Mouse (Mus musculus) spleen, adult 2 months (tissue): ENCODE measurements around the gene Myo15. TPM values are rescaled to one million over a fixed set of nuclear protein-coding genes. Genes with fewer than 3 reads are reported as not detected.
"Not testable (repeated sequence)": the region's sequence is repeated elsewhere in the genome, so short reads cannot be mapped to it uniquely, and the experiment has no call there.

Experiments used
- DNase-seq, 2 experiments: peaks; one replicate each; pipeline versions ENCODE4 v3.0.0 to v3.0.0-alpha.2; 2012 to 2021; ENCODE audit warnings: low spot score in 2 of 2, low read depth in 1 of 2
- H3K27ac ChIP-seq: fragments of 200-500 bp; 2 replicates; pipeline ENCODE4 v1.5.1; 2012; ENCODE audit warnings: low read length, inconsistent platforms; ENCODE audit not compliant: insufficient read depth
- H3K27me3 ChIP-seq: fragments of 200-500 bp; 2 replicates; pipeline ENCODE4 v1.6.1; 2012; ENCODE audit warnings: mild to moderate bottlenecking, moderate library complexity, low read length, inconsistent platforms; ENCODE audit not compliant: control insufficient read depth, insufficient read depth
- H3K36me3 ChIP-seq: fragments of 200-500 bp; 2 replicates; pipeline ENCODE4 v1.6.1; 2012; ENCODE audit warnings: mild to moderate bottlenecking, low read length, inconsistent platforms; ENCODE audit not compliant: control insufficient read depth, insufficient read depth
- H3K4me1 ChIP-seq: fragments of 200-500 bp; 2 replicates; pipeline ENCODE4 v1.6.1; 2011; ENCODE audit warnings: inconsistent platforms; ENCODE audit not compliant: control insufficient read depth, insufficient read depth, insufficient read length
- H3K4me3 ChIP-seq: fragments of 200-500 bp; 2 replicates; pipeline ENCODE4 v1.5.1; 2011; ENCODE audit warnings: mild to moderate bottlenecking, inconsistent platforms; ENCODE audit not compliant: insufficient read depth, insufficient read length; ENCODE audit errors: extremely low read depth
- CTCF ChIP-seq: fragments of 200-500 bp; IDR thresholded peaks from 2 replicates; pipeline ENCODE4 v1.5.1; 2011; ENCODE audit warnings: mild to moderate bottlenecking, inconsistent platforms; ENCODE audit not compliant: insufficient read depth, insufficient read length, insufficient replicate concordance; ENCODE audit errors: extremely low read depth
- POLR2A ChIP-seq: fragments of 200-500 bp; IDR thresholded peaks from 2 replicates; pipeline ENCODE4 v1.6.1; 2011; ENCODE audit warnings: low read depth, low read length, inconsistent platforms
- WGBS: fragments of 180-500 bp; shearing (Covaris S2); methylation state at CpG from one replicate; pipeline ENCODE4 v1.1.7; 2018; 5-methylcytosine and 5-hydroxymethylcytosine counted together
- polyA plus RNA-seq: library from polyadenylated mRNA; depleted of rRNA; stranded (reverse); fragments of >200 nt; gene quantifications from 2 replicates; pipeline ENCODE4 v1.2.3, GENCODE M21; 2012; rRNA removed

Myo15 gene
- polyA plus RNA-seq, 1 experiment: 0.69 TPM

DNA sequence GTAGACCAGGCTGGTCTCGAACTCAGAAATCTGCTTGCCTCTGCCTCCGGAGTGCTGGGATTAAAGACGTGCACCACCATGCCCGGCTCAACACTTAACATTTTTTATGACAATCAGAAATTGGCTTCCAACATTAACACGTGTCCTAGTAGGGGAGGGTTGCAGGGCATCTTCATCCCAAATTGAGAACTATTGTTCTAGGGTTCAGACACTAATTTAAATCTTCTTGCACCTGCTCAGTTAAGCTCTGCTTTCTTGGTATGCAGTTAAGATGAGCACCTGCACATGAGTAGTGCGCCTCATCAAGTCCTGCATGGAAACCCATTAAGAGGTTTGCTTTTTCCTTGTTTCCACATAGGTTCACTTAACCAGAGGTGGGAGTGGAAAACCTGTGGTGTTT is 72.7 kb downstream of the Myo15 start:
- DNase-seq: no peak
- Histone ChIP-seq H3K4me1 (peaks cover 5% of the 10 kb centered on the region; the same call in 1 of the 2 replicates), H3K36me3 (peaks cover 4% of the 10 kb centered on the region), H3K27me3 (no peaks in the 10 kb centered on the region), H3K27ac (no peak overlapping the region), H3K4me3 (no peak overlapping the region)
- 89% methylated on average over 6 of the region's 6 CpGs for WGBS
- TF ChIP-seq POLR2A (no peak), CTCF (no peak)

DNA sequence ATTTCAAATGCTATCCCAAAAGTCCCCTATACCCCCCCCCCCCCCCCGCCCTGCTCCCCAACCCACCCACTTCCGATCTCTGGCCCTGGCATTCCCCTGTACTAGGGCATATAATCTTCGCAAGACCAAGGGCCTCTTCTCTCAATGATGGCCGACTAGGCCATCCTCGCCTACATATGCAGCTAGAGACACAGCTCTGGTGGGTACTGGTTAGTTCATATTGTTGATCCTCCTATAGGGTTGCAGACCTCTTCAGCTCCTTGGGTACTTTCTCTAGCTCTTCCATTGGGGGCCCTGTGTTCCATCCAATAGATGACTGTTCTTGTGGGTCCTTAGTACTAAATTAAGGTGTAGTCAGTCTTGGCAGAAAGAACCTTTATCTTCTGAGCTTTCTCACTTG is 74.1 kb downstream of the Myo15 start:
- not testable (repeated sequence) for DNase-seq, H3K27me3 ChIP-seq, H3K4me1 ChIP-seq, H3K27ac ChIP-seq, H3K4me3 ChIP-seq
- peaks cover 12% of the 10 kb centered on the region for H3K36me3 ChIP-seq
- 90% methylated on average over 5 of the region's 5 CpGs for WGBS

DNA sequence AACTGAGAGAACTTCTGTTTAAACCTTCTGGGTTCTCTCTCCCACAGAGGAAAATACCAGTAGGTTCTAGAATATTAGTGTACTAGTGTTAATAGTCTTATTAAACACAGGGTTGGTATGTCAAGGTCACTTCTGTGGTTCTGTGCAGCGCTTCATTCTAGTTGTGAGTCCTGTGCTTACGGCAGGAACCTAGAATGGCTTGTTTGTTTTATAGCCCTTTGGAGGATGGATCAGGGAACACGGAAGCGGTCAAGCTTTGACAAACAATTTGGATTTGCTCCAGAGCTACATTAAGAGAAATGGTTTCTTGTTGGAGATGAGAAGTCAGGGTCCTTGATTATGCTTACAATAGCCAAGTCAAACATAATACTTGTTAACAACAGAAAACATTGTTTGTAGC is 76.3 kb downstream of the Myo15 start:
- Histone ChIP-seq H3K27ac (no peak overlapping the region), H3K4me3 (no peak overlapping the region), H3K4me1 (no peaks in the 10 kb centered on the region; the same call in 1 of the 2 replicates), H3K36me3 (peaks cover 19% of the 10 kb centered on the region), H3K27me3 (no peaks in the 10 kb centered on the region)
- WGBS: 88% methylated on average over 4 of the region's 4 CpGs
- no peak for DNase-seq
- TF ChIP-seq POLR2A (no peak), CTCF (no peak)

DNA sequence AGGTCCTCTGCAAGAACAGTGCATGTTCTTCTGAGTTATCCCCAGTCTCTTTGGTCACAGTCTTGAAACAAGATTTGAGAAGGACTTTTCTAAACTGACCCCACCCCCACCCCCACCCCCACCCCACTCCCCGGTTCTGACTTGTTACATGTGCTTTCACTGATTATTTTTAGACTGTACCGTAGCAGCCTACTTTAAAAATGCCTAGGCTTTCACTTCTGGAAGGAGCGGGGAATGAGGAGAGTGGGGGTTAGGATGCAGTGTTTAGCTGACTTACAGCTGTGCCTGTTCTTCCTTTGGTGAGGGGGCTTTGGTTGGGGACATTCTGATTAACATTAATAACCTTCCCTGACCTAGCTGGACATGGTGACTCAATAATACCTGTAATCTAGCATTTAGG is 79.0 kb downstream of the Myo15 start:
- Histone ChIP-seq H3K27ac (no peak overlapping the region), H3K27me3 (no peaks in the 10 kb centered on the region), H3K4me1 (no peaks in the 10 kb centered on the region; the same call in 1 of the 2 replicates), H3K36me3 (peaks cover 20% of the 10 kb centered on the region), H3K4me3 (no peak overlapping the region)
- DNase-seq: no peak
- WGBS: 85% methylated on average over 3 of the region's 3 CpGs
- no peak for TF ChIP-seq POLR2A
- no peak for TF ChIP-seq CTCF

DNA sequence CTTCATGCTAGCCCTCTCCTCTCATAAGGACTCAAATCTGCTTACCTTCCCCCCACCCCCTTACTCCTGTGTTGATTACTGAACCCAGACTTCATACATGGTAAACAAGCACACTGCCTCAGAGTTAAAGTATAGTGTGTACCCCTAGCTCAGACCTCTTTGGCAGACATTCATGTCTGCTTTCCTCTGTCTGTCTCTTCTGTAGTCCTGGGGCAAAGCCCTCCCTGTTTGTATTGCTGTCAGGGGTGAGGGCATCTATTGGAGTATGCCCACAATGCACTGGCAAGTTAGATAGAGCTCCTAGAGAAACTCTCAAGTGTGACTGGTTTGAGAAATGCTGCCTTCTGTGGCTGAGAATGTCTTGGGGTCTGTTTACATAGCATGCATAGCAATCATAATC is 84.0 kb downstream of the Myo15 start:
- H3K4me3 ChIP-seq: no peak overlapping the region
- H3K4me1 ChIP-seq: no peaks in the 10 kb centered on the region
- no peak for TF ChIP-seq CTCF
- TF ChIP-seq POLR2A: no peak
- H3K27ac ChIP-seq: no peak overlapping the region
- no peaks in the 10 kb centered on the region for H3K27me3 ChIP-seq
- DNase-seq: no peak
- peaks cover 40% of the 10 kb centered on the region for H3K36me3 ChIP-seq

DNA sequence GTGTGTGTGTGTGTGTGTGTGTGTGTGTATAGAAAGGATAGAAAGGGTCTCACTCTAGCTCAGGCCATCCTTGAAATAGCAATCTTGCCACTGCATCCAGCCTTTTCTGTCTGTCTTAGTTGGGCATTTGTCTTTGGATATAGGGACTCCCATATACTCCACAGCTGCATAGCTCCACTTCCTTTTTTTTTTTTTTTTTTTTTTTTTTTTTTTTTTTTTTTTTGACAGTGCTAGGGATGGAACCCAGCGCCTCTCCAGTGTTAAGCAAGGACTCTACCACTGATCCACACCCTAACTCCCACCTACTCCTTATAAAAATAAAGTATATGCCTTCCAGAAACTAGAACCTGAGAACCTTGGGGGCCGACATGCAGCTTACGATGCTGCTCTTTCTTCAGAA is 88.5 kb downstream of the Myo15 start:
- TF ChIP-seq POLR2A (no peak), CTCF (no peak)
- H3K4me1 ChIP-seq: no peaks in the 10 kb centered on the region
- no peak overlapping the region for H3K4me3 ChIP-seq
- no peak for DNase-seq
- no peaks in the 10 kb centered on the region for H3K27me3 ChIP-seq
- 88% methylated on average over 3 of the region's 3 CpGs for WGBS
- H3K27ac ChIP-seq: no peak overlapping the region
- H3K36me3 ChIP-seq: peaks cover 29% of the 10 kb centered on the region

DNA sequence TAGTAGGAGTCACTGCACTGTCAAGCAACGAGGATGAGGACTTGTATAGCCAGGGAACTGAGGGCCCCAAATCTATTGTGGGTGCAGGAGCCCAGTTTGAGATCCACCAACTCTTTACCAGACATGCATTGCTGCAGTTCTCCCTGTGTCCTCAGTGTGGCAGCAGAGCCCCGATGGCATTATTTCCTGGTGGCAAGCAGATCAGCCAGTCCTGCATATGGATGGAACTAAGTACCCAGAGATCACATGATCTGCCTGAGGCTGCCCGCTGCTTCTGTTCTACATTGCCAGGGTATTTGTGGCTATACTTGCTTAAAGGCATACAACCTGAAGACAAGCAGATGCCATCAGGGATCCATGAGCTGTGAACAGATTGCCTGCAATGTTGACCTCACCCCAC is 90.2 kb downstream of the Myo15 start:
- H3K4me3 ChIP-seq: no peak overlapping the region
- 12% methylated on average over 3 of the region's 3 CpGs for WGBS
- peak in 1 of 2 experiments; percentile 58 for DNase-seq
- H3K4me1 ChIP-seq: no peaks in the 10 kb centered on the region
- no peak overlapping the region for H3K27ac ChIP-seq
- H3K36me3 ChIP-seq: peaks cover 17% of the 10 kb centered on the region
- TF ChIP-seq POLR2A (no peak), CTCF (peak; percentile 71; the same call in 1 of the 2 replicates)
- H3K27me3 ChIP-seq: no peaks in the 10 kb centered on the region

DNA sequence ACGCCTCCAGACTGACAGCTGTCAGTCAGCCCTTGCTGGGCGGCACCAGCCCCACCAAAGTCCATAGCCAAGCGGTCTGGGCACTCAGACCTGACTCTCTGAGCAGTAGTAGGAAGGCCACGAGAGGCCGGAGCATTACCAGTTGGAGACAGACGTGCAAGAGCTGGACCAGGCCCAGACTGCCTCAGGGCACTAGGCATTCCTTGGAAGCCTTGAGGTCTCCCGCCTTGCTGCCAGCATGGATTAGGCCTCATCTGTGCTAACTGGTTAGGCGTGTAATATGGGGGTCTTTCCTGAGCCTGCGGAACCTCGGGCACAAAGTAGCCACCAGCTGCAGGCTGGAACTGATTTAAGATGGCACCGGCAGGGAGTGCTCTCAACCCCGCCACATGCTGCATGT is 104.9 kb downstream of the Myo15 start:
- DNase-seq, H3K27ac ChIP-seq, H3K4me3 ChIP-seq, H3K4me1 ChIP-seq, H3K27me3 ChIP-seq, H3K36me3 ChIP-seq: not testable (repeated sequence)
- WGBS: 85% methylated on average over 12 of the region's 12 CpGs

Other genes with a start within 250 kb of the Myo15 start
- gene Srebf1, start 246.8 kb upstream of the Myo15 start, polyA plus RNA-seq: 106 and 140 TPM in 2 replicates
- 28.1 and 36.8 TPM in 2 replicates for gene Tom1l2, start 116.4 kb upstream of the Myo15 start, polyA plus RNA-seq
- 0.11 and 0.22 TPM in 2 replicates for gene Drc3, start 116.0 kb upstream of the Myo15 start, polyA plus RNA-seq
- gene Gid4, start 52.2 kb upstream of the Myo15 start, polyA plus RNA-seq: 10.0 and 11.7 TPM in 2 replicates
- 15.1 and 19.1 TPM in 2 replicates for gene Atpaf2, start 50.9 kb upstream of the Myo15 start, polyA plus RNA-seq
- 26.4 and 27.6 TPM in 2 replicates for gene Drg2, start 14.7 kb upstream of the Myo15 start, polyA plus RNA-seq
- gene Alkbh5, start 67.0 kb downstream of the Myo15 start, polyA plus RNA-seq: 15.0 and 16.9 TPM in 2 replicates
- 38.6 and 50.7 TPM in 2 replicates for gene Llgl1, start 230.4 kb downstream of the Myo15 start, polyA plus RNA-seq